Mouse (Mus musculus): ENCODE measurements around the gene Selenoo.
A peak's percentile ranks its signal among the peaks of the same experiment; 100 is the strongest.

Selenoo gene

GRCm38 (mm10) chr15:89088607-89089247, at the start of gene Selenoo:
Selenoo (plus strand) TSS chr15:89089084.
- peak; percentile 84 for DNase-seq (ENCODE audit: low read depth, low spot score)

GRCm38 (mm10) chr15:89044381-89044780, 44.5 kb upstream of the Selenoo start:
- DNase-seq (ENCODE audit: low read depth, low spot score): no peak

- no peak for DNase-seq (ENCODE audit: low read depth, low spot score)
Measured at GRCm38 (mm10) chr15:89046356-89046755, 42.5 kb upstream of the Selenoo start.

GRCm38 (mm10) chr15:89054666-89055065, 34.2 kb upstream of the Selenoo start:
- DNase-seq (ENCODE audit: low read depth, low spot score): no peak

- DNase-seq (ENCODE audit: low read depth, low spot score): no peak
Measured at GRCm38 (mm10) chr15:89058736-89059135, 30.1 kb upstream of the Selenoo start.

- DNase-seq (ENCODE audit: low read depth, low spot score): peak; percentile 22
Measured at GRCm38 (mm10) chr15:89059161-89059931, 29.5 kb upstream of the Selenoo start, which contains the start of gene Panx2. Panx2 (plus strand) TSS chr15:89059734.

- DNase-seq (ENCODE audit: low read depth, low spot score): peak; percentile 24
Measured at GRCm38 (mm10) chr15:89060032-89060681, 28.7 kb upstream of the Selenoo start.

GRCm38 (mm10) chr15:89060811-89061460, 27.9 kb upstream of the Selenoo start:
- no peak for DNase-seq (ENCODE audit: low read depth, low spot score)

- no peak for DNase-seq (ENCODE audit: low read depth, low spot score)
Measured at GRCm38 (mm10) chr15:89061761-89062517, 26.9 kb upstream of the Selenoo start.

- DNase-seq (ENCODE audit: low read depth, low spot score): no peak
Measured at GRCm38 (mm10) chr15:89062518-89062910, 26.4 kb upstream of the Selenoo start.

GRCm38 (mm10) chr15:89063001-89063400, 25.9 kb upstream of the Selenoo start:
- no peak for DNase-seq (ENCODE audit: low read depth, low spot score)

GRCm38 (mm10) chr15:89063536-89063935, 25.3 kb upstream of the Selenoo start:
- DNase-seq (ENCODE audit: low read depth, low spot score): no peak

GRCm38 (mm10) chr15:89064891-89065290, 24.0 kb upstream of the Selenoo start:
- no peak for DNase-seq (ENCODE audit: low read depth, low spot score)

- DNase-seq (ENCODE audit: low read depth, low spot score): no peak
Measured at GRCm38 (mm10) chr15:89067609-89068008, 21.3 kb upstream of the Selenoo start.

- DNase-seq (ENCODE audit: low read depth, low spot score): no peak
Measured at GRCm38 (mm10) chr15:89068226-89068625, 20.7 kb upstream of the Selenoo start.

- DNase-seq (ENCODE audit: low read depth, low spot score): no peak
Measured at GRCm38 (mm10) chr15:89069336-89069840, 19.5 kb upstream of the Selenoo start.

- DNase-seq (ENCODE audit: low read depth, low spot score): no peak
Measured at GRCm38 (mm10) chr15:89070606-89071005, 18.3 kb upstream of the Selenoo start.

- no peak for DNase-seq (ENCODE audit: low read depth, low spot score)
Measured at GRCm38 (mm10) chr15:89073993-89074603, 14.8 kb upstream of the Selenoo start.

GRCm38 (mm10) chr15:89074613-89075477, 14.0 kb upstream of the Selenoo start, which contains the start of gene Trabd:
Trabd (plus strand) TSS chr15:89075124.
- no peak for DNase-seq (ENCODE audit: low read depth, low spot score)

Measured in CD4-positive, CD25-positive, alpha-beta regulatory T cell, adult 2 months (primary cell).